Mouse (Mus musculus) intestine, embryonic 16.5 days (tissue): ENCODE data around the gene Tmem178. TPM values are rescaled to one million over a fixed set of nuclear protein-coding genes. Genes with fewer than 3 reads are reported as not detected.
A peak's percentile ranks its signal among the peaks of the same experiment; 100 is the strongest.

Source experiments
- ATAC-seq: fragments of 200-750 bp; cut with Nextera tagmentation; 2 replicates; pipeline ENCODE4 v1.8.0; 2017; ENCODE audit warnings: moderate TSS enrichment, moderate library complexity
- H3K27ac ChIP-seq: fragments of 300-500 bp; sonication (generic); 2 replicates; pipeline ENCODE4 v1.5.1; 2014; ENCODE audit warnings: mild to moderate bottlenecking, low read length
- H3K27me3 ChIP-seq: fragments of 300-500 bp; sonication (generic); replicated peaks from 2 replicates; pipeline ENCODE4 v1.6.1; 2014; ENCODE audit warnings: low read length, control low read depth, mixed read lengths; ENCODE audit not compliant: control insufficient read depth, insufficient read depth
- H3K36me3 ChIP-seq: fragments of 300-500 bp; sonication (generic); 2 replicates; pipeline ENCODE4 v1.6.1; 2014; ENCODE audit warnings: low read length, control low read depth; ENCODE audit not compliant: control insufficient read depth, insufficient read depth
- H3K4me1 ChIP-seq: fragments of 300-500 bp; sonication (generic); 2 replicates; pipeline ENCODE4 v1.6.1; 2014; ENCODE audit warnings: low read length, control low read depth, mixed read lengths; ENCODE audit not compliant: control insufficient read depth, insufficient read depth
- H3K4me2 ChIP-seq: fragments of 300-500 bp; sonication (generic); 2 replicates; pipeline ENCODE4 v1.6.1; 2014; ENCODE audit warnings: low read depth, low read length, control low read depth
- H3K4me3 ChIP-seq: fragments of 300-500 bp; sonication (generic); 2 replicates; pipeline ENCODE4 v1.5.1; 2014; ENCODE audit warnings: mild to moderate bottlenecking, low read length
- H3K9ac ChIP-seq: fragments of 300-500 bp; sonication (generic); 2 replicates; pipeline ENCODE4 v1.6.1; 2014; ENCODE audit warnings: low read depth, low read length
- H3K9me3 ChIP-seq: fragments of 300-500 bp; sonication (generic); 2 replicates; pipeline ENCODE4 v1.6.1; 2016; ENCODE audit warnings: low read length, control low read depth; ENCODE audit not compliant: control insufficient read depth
- WGBS: fragments of 180-500 bp; shearing (Covaris S2); extraction: QIAGEN DNeasy Blood & Tissue Kit; methylation state at CpG from one replicate; pipeline ENCODE4 v1.1.7; 2014; 5-methylcytosine and 5-hydroxymethylcytosine counted together
- polyA plus RNA-seq: library from polyadenylated mRNA; unstranded; fragments of >200 nt; fragmentation: Nextera tagmentation; extraction: Ambion mirVana; gene quantifications from 2 replicates; pipeline ENCODE4 v1.2.1, GENCODE M21; 2015

Gene Tmem178
- polyA plus RNA-seq, result 1.4 and 1.6 TPM in 2 replicates

GRCm38 (mm10) chr17:80944530-80945198 is at the start of gene Tmem178:
Tmem178 (plus strand) TSS chr17:80944632.
- under 1% methylated on average over 80 of the region's 84 CpGs for WGBS
- Histone ChIP-seq H3K36me3 (no peaks in the 10 kb centered on the region), H3K27me3 (peaks cover 15% of the 10 kb centered on the region), H3K4me1 (no peaks in the 10 kb centered on the region), H3K9ac (peak within 1 kb of the TSS; percentile 71), H3K4me3 (peak within 1 kb of the TSS; percentile 71), H3K9me3 (no peaks in the 10 kb centered on the region), H3K4me2 (peak within 1 kb of the TSS; percentile 99), H3K27ac (no peak within 1 kb of the TSS)
- ATAC-seq, result peak; percentile 74

DNA sequence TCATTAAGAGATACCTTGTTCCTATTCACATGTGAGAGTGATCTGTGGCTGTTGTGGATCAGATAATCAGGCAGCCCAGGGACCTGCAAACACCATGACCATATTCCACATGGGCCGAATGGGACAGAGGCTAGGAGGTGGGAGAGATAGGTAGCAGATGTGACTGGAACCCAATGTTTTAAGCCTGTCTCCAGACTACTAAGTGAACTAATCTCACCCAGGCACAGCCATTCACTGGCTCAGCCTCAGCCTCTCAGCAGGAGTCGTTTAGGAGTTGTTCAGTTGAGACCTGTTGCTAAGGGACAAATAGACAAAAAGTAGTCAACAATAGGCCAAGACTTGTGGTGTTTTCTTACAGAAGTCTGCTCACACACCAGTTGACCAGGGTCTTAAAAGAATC is 48.0 kb upstream of the Tmem178 start:
- no peaks in the 10 kb centered on the region for H3K9me3 ChIP-seq
- no peak overlapping the region for H3K4me3 ChIP-seq
- no peak overlapping the region for H3K27ac ChIP-seq
- no peak overlapping the region for H3K9ac ChIP-seq
- H3K36me3 ChIP-seq, result no peaks in the 10 kb centered on the region
- H3K4me2 ChIP-seq, result no peak overlapping the region
- no peak for ATAC-seq
- WGBS, result 70% methylated on average over 2 of the region's 2 CpGs
- H3K27me3 ChIP-seq, result no peaks in the 10 kb centered on the region
- peaks cover 6% of the 10 kb centered on the region for H3K4me1 ChIP-seq

GRCm38 (mm10) chr17:80897709-80898440 is 46.6 kb upstream of the Tmem178 start:
- no peak overlapping the region for H3K4me3 ChIP-seq
- no peak overlapping the region for H3K4me2 ChIP-seq
- WGBS, result 85% methylated on average over 9 of the region's 9 CpGs
- H3K27me3 ChIP-seq, result no peaks in the 10 kb centered on the region
- no peaks in the 10 kb centered on the region for H3K9me3 ChIP-seq
- no peak overlapping the region for H3K9ac ChIP-seq
- H3K27ac ChIP-seq, result no peak overlapping the region
- peaks cover 6% of the 10 kb centered on the region for H3K4me1 ChIP-seq
- H3K36me3 ChIP-seq, result no peaks in the 10 kb centered on the region
- ATAC-seq, result no peak

DNA sequence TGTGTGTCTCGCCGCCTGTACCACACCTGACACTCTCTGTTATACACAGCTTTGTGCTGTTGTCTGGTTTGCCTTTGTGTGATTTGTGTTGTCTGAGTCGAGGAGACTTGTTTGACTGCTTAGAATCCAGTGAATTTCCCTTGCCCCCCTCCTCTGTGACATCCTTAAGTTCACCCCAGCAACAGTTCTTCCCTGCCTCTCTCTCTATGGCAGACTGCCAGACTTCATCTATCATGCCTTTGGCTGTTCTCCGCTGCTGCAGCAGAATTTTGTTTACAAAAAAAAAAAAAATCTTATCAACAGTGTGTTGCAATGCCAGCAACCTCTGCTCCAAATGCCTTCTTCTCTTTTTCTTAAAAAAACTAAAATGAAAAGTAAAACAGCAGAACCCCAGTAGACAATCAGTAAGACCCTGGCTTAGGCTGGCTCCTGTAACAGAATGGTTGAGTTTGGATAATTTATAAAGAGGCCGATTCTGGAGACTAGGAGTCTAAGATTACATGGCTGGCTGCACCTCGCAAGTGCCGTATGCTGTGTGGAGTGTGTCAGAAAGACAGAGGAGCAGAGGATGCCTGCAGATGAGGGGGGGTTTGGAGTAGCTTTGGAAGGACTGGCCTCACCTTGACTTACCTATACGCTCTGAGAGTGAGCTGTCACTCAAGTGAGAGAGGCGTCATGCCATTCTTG is 44.8 kb upstream of the Tmem178 start:
- H3K4me2 ChIP-seq, result no peak overlapping the region
- H3K4me3 ChIP-seq, result no peak overlapping the region
- no peaks in the 10 kb centered on the region for H3K9me3 ChIP-seq
- WGBS, result 37% methylated on average over 9 of the region's 9 CpGs
- H3K27me3 ChIP-seq, result no peaks in the 10 kb centered on the region
- H3K27ac ChIP-seq, result peak overlapping the region; percentile 47
- ATAC-seq, result peak; percentile 81
- H3K36me3 ChIP-seq, result no peaks in the 10 kb centered on the region
- no peak overlapping the region for H3K9ac ChIP-seq
- peaks cover 6% of the 10 kb centered on the region for H3K4me1 ChIP-seq

GRCm38 (mm10) chr17:80900200-80900520 is 44.3 kb upstream of the Tmem178 start:
- Histone ChIP-seq H3K4me3 (no peak overlapping the region), H3K9ac (no peak overlapping the region), H3K4me1 (peaks cover 6% of the 10 kb centered on the region), H3K9me3 (no peaks in the 10 kb centered on the region), H3K27ac (peak overlapping the region; percentile 47), H3K27me3 (no peaks in the 10 kb centered on the region), H3K4me2 (no peak overlapping the region), H3K36me3 (no peaks in the 10 kb centered on the region)
- 66% methylated on average over 2 of the region's 2 CpGs for WGBS
- ATAC-seq, result no peak

- ATAC-seq, result no peak
- H3K4me3 ChIP-seq, result no peak overlapping the region
- WGBS, result 53% methylated on average over 6 of the region's 6 CpGs
Measured at GRCm38 (mm10) chr17:80901885-80902284, 42.5 kb upstream of the Tmem178 start.

DNA sequence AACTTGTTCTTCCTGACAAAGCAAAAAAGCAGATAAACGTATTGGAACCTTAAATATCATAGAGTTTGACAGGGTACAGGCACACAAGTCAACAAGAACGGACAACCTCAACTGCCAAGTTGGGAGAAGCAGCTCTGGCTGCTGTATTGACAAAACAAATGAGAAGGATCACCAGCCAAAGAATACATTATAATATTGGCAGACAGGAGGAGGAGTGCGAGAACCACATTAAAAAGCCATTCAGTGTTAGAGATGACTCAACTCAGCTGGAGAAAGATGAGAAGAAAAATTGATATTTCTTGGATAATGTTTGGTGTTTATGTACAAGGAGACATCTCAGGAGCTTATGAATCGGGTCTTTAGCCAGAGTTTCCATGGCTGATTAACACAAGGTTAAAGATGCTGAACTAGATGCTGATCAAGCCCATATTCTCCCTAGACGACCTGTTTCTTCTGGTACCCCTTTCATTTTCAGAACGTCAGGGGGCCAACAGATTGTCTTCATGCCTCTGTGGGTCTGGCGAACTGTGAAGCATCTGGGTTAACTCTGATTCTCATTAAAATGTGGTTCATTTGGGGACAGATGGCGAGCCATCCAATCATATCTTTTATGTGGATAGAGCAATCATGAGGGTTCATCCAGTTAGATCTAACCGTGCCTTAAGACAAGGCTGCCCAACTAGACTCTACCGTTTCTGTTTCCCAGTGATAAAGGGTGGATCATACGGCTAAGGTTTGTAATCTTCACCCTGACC is 41.1 kb upstream of the Tmem178 start:
- H3K4me3 ChIP-seq, result no peak overlapping the region
- H3K9ac ChIP-seq, result no peak overlapping the region
- H3K27me3 ChIP-seq, result no peaks in the 10 kb centered on the region

More at GRCm38 (mm10) chr17:80901885-80902284, 42.5 kb upstream of the Tmem178 start:
- Histone ChIP-seq H3K9me3 (no peaks in the 10 kb centered on the region), H3K4me1 (peaks cover 6% of the 10 kb centered on the region), H3K27me3 (no peaks in the 10 kb centered on the region), H3K9ac (no peak overlapping the region), H3K36me3 (no peaks in the 10 kb centered on the region), H3K4me2 (no peak overlapping the region), H3K27ac (no peak overlapping the region)

GRCm38 (mm10) chr17:80904061-80904460 is 40.4 kb upstream of the Tmem178 start:
- 65% methylated on average over 5 of the region's 5 CpGs for WGBS
- H3K27me3 ChIP-seq, result no peaks in the 10 kb centered on the region
- no peaks in the 10 kb centered on the region for H3K9me3 ChIP-seq
- no peak overlapping the region for H3K4me3 ChIP-seq
- no peak overlapping the region for H3K4me2 ChIP-seq
- no peaks in the 10 kb centered on the region for H3K36me3 ChIP-seq
- H3K4me1 ChIP-seq, result peaks cover 6% of the 10 kb centered on the region
- H3K27ac ChIP-seq, result no peak overlapping the region
- ATAC-seq, result no peak
- H3K9ac ChIP-seq, result no peak overlapping the region

More for the DNA sequence above, 41.1 kb upstream of the Tmem178 start:
- H3K4me2 ChIP-seq, result no peak overlapping the region
- H3K36me3 ChIP-seq, result no peaks in the 10 kb centered on the region
- ATAC-seq, result no peak
- 85% methylated on average over 11 of the region's 11 CpGs for WGBS
- no peaks in the 10 kb centered on the region for H3K9me3 ChIP-seq
- H3K4me1 ChIP-seq, result peaks cover 6% of the 10 kb centered on the region
- H3K27ac ChIP-seq, result no peak overlapping the region

DNA sequence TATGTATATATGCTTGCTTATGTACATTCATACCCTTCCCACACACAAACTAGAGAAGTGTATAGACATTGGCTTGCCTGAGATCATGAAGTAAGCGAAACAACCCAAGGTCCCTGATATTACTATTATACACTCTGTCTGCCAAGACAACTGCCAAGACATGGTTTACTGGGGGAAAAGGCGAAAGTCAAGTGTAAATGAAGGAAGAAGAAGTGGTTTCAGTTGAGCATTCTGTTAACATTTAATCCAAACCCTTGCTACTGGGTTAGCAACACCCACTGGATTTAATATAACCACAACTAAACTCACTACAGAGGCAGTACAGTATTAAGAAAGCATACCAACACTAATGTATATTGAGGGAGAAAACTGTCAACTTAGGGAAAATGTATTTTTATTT is 28.8 kb upstream of the Tmem178 start:
- H3K36me3 ChIP-seq, result no peaks in the 10 kb centered on the region
- ATAC-seq, result no peak
- H3K4me2 ChIP-seq, result no peak overlapping the region
- no peaks in the 10 kb centered on the region for H3K9me3 ChIP-seq
- no peaks in the 10 kb centered on the region for H3K4me1 ChIP-seq
- no peak overlapping the region for H3K27ac ChIP-seq
- H3K9ac ChIP-seq, result no peak overlapping the region
- H3K4me3 ChIP-seq, result no peak overlapping the region
- 96% methylated on average over 2 of the region's 2 CpGs for WGBS
- no peaks in the 10 kb centered on the region for H3K27me3 ChIP-seq
